Mouse (Mus musculus) intestine, embryonic 15.5 days (tissue): Measurements from ENCODE around the gene Arsj. TPM values are rescaled to one million over a fixed set of nuclear protein-coding genes. Genes with fewer than 3 reads are reported as not detected.

Experiments used
- ATAC-seq: fragments of 200-750 bp; cut with Nextera tagmentation; 2 replicates; pipeline ENCODE4 v1.8.0; 2017; ENCODE audit warnings: moderate TSS enrichment, moderate library complexity
- H3K27ac ChIP-seq: fragments of 300-500 bp; sonication (generic); 2 replicates; pipeline ENCODE4 v1.5.1; 2015; ENCODE audit warnings: mild to moderate bottlenecking, inconsistent platforms
- H3K27me3 ChIP-seq: fragments of 300-500 bp; sonication (generic); replicated peaks from 2 replicates; pipeline ENCODE4 v1.6.1; 2015; ENCODE audit warnings: inconsistent platforms
- H3K36me3 ChIP-seq: fragments of 300-500 bp; sonication (generic); 2 replicates; pipeline ENCODE4 v1.6.1; 2015; ENCODE audit warnings: inconsistent platforms
- H3K4me1 ChIP-seq: fragments of 300-500 bp; sonication (generic); replicated peaks from 2 replicates; pipeline ENCODE4 v1.6.1; 2015; ENCODE audit warnings: inconsistent platforms
- H3K4me2 ChIP-seq: fragments of 300-500 bp; sonication (generic); replicated peaks from 2 replicates; pipeline ENCODE4 v1.6.1; 2015; ENCODE audit warnings: mild to moderate bottlenecking, inconsistent platforms
- H3K4me3 ChIP-seq: fragments of 300-500 bp; sonication (generic); replicated peaks from 2 replicates; pipeline ENCODE4 v1.5.1; 2015; ENCODE audit warnings: inconsistent platforms
- H3K9ac ChIP-seq: fragments of 300-500 bp; sonication (generic); 2 replicates; pipeline ENCODE4 v1.6.1; 2015; ENCODE audit warnings: inconsistent platforms
- H3K9me3 ChIP-seq: fragments of 300-500 bp; sonication (generic); 2 replicates; pipeline ENCODE4 v1.6.1; 2016; ENCODE audit warnings: inconsistent platforms
- WGBS: fragments of 180-500 bp; shearing (Covaris S2); methylation state at CpG from one replicate; pipeline ENCODE4 v1.1.7; 2015; 5-methylcytosine and 5-hydroxymethylcytosine counted together
- polyA plus RNA-seq: library from polyadenylated mRNA; unstranded; fragments of >200 nt; fragmentation: Nextera tagmentation; extraction: Ambion mirVana; gene quantifications from 2 replicates; pipeline ENCODE4 v1.2.1, GENCODE M21; 2015

The Arsj gene
- polyA plus RNA-seq, 1 experiment from 2014 or later, result 1.8 TPM

GRCm38 (mm10) chr3:126439331-126439730 lies 75.8 kb downstream of the Arsj start:
- 63% methylated on average over 6 of the region's 6 CpGs for WGBS
- H3K27ac ChIP-seq, result no peak overlapping the region
- no peak overlapping the region for H3K4me2 ChIP-seq
- H3K9me3 ChIP-seq, result no peaks in the 10 kb centered on the region
- H3K4me1 ChIP-seq, result no peaks in the 10 kb centered on the region
- no peak for ATAC-seq
- H3K4me3 ChIP-seq, result no peak overlapping the region
- no peak overlapping the region for H3K9ac ChIP-seq
- no peaks in the 10 kb centered on the region for H3K27me3 ChIP-seq
- no peaks in the 10 kb centered on the region for H3K36me3 ChIP-seq

GRCm38 (mm10) chr3:126449058-126449457 lies 85.6 kb downstream of the Arsj start:
- H3K4me2 ChIP-seq, result no peak overlapping the region

GRCm38 (mm10) chr3:126449515-126449914 lies 86.0 kb downstream of the Arsj start:
- H3K4me1 ChIP-seq, result no peaks in the 10 kb centered on the region
- H3K9me3 ChIP-seq, result no peaks in the 10 kb centered on the region
- no peaks in the 10 kb centered on the region for H3K36me3 ChIP-seq
- no peaks in the 10 kb centered on the region for H3K27me3 ChIP-seq
- ATAC-seq, result no peak
- no peak overlapping the region for H3K4me2 ChIP-seq
- no peak overlapping the region for H3K9ac ChIP-seq
- H3K4me3 ChIP-seq, result no peak overlapping the region
- 51% methylated on average over 2 of the region's 2 CpGs for WGBS
- no peak overlapping the region for H3K27ac ChIP-seq

More at GRCm38 (mm10) chr3:126449058-126449457, 85.6 kb downstream of the Arsj start:
- H3K9me3 ChIP-seq, result no peaks in the 10 kb centered on the region
- H3K27ac ChIP-seq, result no peak overlapping the region
- 60% methylated on average over 6 of the region's 6 CpGs for WGBS
- H3K36me3 ChIP-seq, result no peaks in the 10 kb centered on the region
- no peaks in the 10 kb centered on the region for H3K4me1 ChIP-seq
- H3K27me3 ChIP-seq, result no peaks in the 10 kb centered on the region
- H3K4me3 ChIP-seq, result no peak overlapping the region
- no peak overlapping the region for H3K9ac ChIP-seq
- peak; percentile 58; the same call in 1 of the 2 replicates for ATAC-seq

GRCm38 (mm10) chr3:126455787-126456482 lies 92.5 kb downstream of the Arsj start:
- H3K9ac ChIP-seq, result no peak overlapping the region
- H3K36me3 ChIP-seq, result no peaks in the 10 kb centered on the region
- no peaks in the 10 kb centered on the region for H3K9me3 ChIP-seq
- 52% methylated on average over 7 of the region's 7 CpGs for WGBS
- H3K27me3 ChIP-seq, result no peaks in the 10 kb centered on the region
- H3K4me2 ChIP-seq, result no peak overlapping the region
- H3K4me1 ChIP-seq, result no peaks in the 10 kb centered on the region
- H3K27ac ChIP-seq, result no peak overlapping the region
- no peak overlapping the region for H3K4me3 ChIP-seq
- no peak for ATAC-seq

- Histone ChIP-seq H3K4me3 (no peak overlapping the region), H3K9me3 (no peaks in the 10 kb centered on the region)
These were observed 99.8 kb downstream of the Arsj start for GRCm38 (mm10) chr3:126463119-126463815.

GRCm38 (mm10) chr3:126464262-126464661 lies 100.8 kb downstream of the Arsj start:
- no peaks in the 10 kb centered on the region for H3K27me3 ChIP-seq
- ATAC-seq, result no peak
- no peak overlapping the region for H3K27ac ChIP-seq
- no peaks in the 10 kb centered on the region for H3K36me3 ChIP-seq
- WGBS, result 69% methylated on average over 2 of the region's 2 CpGs
- no peaks in the 10 kb centered on the region for H3K4me1 ChIP-seq
- no peak overlapping the region for H3K4me3 ChIP-seq
- H3K9ac ChIP-seq, result no peak overlapping the region
- H3K9me3 ChIP-seq, result no peaks in the 10 kb centered on the region
- no peak overlapping the region for H3K4me2 ChIP-seq

More at GRCm38 (mm10) chr3:126463119-126463815, 99.8 kb downstream of the Arsj start:
- WGBS, result 77% methylated on average over 4 of the region's 4 CpGs
- no peak for ATAC-seq
- H3K36me3 ChIP-seq, result no peaks in the 10 kb centered on the region
- H3K9ac ChIP-seq, result no peak overlapping the region
- H3K27me3 ChIP-seq, result no peaks in the 10 kb centered on the region
- H3K4me1 ChIP-seq, result no peaks in the 10 kb centered on the region
- no peak overlapping the region for H3K27ac ChIP-seq
- H3K4me2 ChIP-seq, result no peak overlapping the region

Other genes starting within 250 kb of the Arsj start
- 37.8 and 39.9 TPM in 2 replicates for gene Camk2d, start 232.6 kb downstream of the Arsj start, polyA plus RNA-seq